Mouse (Mus musculus) forelimb bud, embryonic 11.5 days (tissue): ENCODE measurements around the gene Gm9922.

Source experiments
- DNase-seq: peaks from one replicate; pipeline ENCODE4 v3.0.0-alpha.2; 2012; ENCODE audit warnings: low read depth, low spot score

Gm9922 gene

DNA sequence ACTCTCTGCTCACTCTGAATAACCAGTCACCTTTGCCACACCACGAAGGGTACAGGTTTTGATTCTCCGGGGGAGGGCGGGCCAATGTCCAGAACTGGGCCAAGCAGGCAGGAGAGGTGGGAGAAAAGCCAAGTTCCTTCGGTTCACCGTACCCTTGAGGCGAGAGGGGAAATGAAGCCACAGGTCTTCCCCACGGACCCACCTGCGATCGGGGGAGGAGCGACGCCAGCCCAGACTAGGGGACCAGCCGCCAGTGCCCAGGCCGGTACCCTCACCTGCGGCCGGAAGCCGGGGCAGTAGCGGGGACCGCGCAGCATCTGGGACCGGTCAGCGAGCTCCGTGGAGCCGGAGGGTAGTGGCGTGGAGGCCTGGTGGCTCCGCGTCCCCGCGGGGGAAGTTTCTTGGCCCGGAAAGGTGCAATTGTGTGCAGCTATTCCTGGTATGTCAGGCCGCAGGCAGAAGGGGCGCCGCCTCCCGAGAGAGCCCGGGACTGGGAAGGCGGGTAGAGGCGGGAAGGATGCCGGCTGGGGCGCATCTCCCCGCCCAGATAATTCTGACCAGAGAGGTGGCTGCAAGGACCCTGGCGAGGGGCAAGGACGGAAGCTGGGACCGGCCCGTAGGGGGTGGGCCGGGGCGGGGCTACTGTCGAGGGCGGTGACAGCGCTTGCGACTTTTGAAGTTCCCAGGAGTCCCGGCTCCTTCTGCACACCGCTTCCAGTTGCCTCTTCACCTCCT is at the start of gene Gm9922, which contains the start of gene Lmo7:
TSS of gene Gm9922 (minus strand) at position 578 of the 735 bp plus-strand sequence.
TSS of gene Lmo7 (plus strand) at position 721 of the 735 bp plus-strand sequence.
- peak; percentile 47 for DNase-seq

DNA sequence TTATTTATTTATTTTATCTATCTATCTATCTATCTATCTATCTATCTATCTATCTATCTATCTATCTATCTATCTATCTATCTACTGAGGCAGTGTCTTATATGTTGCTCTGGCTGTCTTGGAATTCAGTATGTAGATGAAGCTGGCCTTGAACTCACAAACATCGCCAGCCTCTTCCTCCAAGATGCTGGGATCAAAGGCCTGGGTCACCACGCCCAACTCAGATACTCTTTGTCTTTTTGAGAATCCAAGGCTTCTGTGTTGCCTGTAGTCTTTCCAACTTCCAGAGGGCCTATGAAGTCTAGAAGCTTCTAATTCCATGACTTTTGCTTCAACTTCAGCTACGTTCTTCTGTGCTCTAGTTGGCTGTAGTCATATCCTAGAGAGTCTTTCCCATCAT is 48.8 kb upstream of the Gm9922 start:
- no peak for DNase-seq

DNA sequence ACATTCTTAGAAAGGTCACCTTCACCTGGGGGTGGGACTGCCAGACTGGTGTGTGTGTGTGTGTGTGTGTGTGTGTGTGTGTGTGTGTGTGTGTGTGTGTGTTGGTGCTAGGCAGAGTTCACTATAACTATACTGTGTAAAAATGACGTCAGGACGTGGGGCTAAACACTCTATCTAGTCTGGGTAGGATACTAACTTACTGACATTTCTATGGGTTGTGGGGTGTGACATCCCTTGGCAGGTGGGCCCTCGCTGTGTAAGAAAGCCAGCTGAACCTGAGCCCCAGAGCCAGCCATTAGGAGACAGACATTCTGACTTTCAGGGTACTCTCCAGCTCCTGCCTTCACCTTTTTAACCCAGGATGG is 47.5 kb upstream of the Gm9922 start:
- DNase-seq, result no peak

DNA sequence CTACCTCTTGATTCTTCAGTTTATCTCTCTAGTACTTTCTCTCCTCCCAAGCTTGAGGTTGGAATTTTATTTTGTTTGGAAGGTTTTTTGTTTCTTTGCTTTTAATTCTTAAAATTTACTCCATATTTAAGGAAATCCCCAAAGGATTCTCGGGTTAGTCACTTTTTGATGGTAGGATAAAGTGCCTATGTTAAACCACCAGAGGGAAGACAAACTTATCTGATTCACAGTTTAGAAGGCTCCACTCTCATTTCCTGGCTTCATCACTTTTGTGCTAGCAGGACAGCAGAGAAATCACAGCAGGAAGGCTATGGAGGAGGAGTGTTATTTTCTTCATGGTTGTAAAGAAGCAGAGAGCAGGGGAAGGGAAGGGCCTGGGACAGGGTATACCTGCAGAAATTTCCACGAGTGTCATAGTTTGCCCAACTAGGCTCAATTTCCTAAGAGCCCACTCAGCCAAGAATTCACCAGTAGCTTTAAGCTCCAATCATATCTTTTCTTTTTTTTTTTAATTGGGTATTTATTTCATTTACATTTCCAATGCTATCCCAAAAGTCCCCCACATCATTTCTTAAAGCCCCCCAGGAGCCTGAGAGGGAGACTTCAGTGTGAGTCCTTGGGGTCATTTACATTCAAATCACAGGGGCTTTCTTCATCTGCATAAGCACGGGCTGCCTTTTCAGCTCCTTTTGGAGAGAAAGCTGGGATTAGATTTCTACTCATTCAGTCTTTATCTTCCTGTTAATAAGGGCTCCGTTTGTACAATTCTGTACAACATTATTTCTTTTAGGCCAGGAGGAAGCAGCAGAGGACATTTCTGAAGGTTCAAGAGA is 46.9 kb upstream of the Gm9922 start:
- no peak for DNase-seq

DNA sequence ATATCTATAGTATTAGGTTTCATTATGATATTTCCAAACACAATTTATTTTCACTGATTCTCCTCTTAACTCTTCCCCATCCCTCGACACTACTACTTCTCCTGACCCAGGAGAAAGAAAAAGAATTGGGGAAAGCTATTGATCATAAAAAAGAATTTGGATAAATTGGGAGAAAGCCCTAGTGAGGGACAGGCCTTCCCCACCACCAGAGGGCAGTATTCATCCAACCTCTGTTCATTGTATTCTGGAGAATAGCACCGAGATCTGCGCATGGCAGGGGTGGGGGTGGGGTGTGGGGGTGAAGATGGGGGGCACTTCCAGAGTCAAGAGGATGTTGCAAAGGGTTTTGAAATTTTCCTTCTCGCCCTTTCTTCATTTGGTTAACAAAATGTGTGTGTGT is 45.0 kb upstream of the Gm9922 start:
- peak; percentile 14 for DNase-seq

DNA sequence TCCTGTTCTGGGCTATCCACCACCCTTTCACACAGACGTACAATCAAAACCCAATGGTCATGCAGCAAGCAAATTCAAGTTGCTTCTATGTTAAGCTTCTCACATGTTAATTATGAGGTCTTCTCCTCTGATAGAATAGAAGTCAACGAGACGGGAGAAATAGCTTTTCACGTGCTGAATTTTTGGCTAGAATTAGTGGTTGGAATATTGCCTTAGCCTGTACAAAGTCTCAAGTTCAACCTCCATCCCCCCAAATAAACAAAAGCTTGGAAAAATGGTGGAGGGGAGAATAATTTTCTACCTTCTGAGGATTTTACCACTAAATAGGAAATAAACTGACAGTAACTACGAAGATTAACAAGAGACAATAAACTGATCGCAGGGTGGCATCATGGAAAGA is 42.1 kb upstream of the Gm9922 start:
- no peak for DNase-seq

DNA sequence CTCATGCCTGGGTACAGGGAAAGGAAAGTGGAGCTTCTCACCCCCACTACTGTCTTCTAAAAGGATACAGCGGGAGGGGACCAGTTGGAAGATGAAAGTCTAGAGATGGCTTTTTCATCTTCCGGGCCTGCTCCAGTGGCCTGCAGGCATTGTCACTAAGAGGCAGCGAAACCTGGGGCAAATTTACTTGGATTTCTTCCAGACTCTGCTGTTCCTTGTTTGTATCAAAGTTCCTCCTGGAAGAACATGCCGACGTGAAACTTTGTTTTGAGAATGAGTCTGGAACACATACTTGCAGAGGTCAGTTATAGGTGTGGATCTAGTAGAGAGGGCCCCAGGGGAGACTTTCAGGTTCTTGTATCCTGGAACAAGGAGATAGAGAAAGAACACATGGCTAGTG is 41.7 kb upstream of the Gm9922 start:
- no peak for DNase-seq

DNA sequence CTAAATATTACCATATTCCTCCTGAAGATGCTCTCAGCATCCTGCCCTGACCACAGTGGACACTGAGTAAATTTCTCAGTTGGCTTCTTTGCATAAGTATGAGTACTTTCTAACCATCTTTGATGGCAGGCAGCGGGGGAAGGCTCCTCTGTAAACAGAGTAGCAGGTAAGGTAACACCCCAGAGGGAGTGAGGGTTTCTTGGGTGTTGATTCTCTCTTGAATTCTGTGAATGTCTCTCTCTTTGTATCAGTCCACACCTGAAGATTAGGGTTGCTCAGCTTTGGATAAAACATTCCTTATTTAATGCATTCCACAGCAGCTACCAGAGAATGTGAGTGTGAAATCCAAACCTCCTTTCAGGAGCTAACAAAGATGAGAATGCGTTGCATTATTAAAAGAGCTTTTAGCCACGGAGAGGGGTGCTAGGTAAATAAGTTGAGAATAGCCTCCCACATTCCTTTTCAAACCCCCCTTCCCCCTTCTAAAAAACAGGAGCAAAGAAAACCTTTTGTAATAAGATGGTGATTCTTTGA is 34.2 kb upstream of the Gm9922 start:
- DNase-seq, result no peak

DNA sequence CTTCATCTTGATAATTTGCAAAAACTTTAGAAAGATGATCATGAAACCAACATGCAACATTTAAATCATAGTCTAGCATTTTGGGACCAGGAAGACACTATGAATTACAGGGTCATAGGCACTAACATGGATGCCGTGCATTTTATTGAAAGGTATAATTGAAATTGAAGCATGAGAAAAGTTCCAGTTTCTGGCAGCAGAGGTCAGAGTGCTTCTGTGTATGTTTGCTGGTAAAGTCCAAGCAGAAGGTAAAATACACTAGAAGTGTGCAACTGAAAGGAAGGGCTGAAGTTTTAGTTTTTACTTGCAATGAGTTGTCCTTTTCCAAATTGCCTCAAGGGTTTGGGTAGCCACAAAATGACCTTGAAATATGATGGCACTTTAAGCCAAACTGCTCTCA is 32.7 kb upstream of the Gm9922 start:
- DNase-seq, result peak; percentile 18

DNA sequence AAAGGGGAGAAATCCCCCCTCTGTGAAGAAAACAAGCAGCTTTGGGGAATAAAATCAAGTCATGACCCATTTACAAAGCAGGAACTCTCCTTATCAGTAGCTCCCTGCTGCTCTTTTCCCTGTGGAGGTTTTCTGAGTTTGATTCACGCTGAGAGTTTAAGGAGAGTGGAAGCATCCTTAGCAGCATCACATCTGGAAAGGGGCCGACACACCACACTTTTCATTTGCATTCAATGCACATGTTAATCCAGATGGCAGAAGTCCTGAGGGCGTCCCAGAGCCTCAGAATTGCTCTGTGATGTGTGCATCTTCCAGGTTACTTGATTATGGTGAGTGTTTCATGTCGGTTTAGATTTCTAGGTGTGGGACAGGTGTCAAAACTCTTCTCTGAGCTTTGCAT is 25.8 kb upstream of the Gm9922 start:
- DNase-seq, result no peak

DNA sequence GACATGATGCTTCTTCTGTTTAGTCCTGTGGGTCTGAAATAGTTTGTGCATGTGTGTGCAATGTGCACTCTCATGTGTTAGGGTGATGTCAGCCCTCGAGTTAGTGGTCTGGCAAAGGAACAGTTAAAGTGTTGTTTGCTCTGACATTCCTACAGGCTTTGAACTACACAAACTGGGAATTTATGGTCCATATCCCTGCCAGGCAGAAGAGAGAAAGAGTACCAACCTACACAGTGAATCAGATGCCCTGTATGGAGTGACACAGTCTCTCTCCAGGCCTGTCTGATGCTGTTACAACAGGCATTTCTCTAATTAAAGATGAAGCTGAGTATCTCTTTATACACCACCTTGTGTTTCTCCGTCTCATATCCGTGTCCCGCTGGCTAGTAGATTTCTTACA is 21.3 kb upstream of the Gm9922 start:
- no peak for DNase-seq

DNA sequence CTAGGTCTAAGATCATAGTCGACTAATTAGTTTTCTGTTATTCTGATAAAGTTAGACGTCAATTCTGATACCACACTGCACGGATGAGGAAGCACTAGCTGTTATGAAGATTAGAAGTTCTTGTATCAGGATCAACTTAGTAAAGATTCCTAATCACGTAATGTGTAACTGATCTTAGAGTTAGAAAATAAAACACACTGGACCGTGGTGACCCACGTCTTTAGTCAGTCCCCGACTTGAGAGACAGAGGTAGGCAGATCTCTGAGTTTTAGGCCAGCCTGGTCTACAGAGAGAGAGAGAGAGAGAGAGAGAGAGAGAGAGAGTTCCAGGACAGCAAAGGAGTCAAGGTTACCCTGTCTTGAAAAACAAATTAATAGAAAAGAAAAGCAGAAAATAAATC is 18.8 kb upstream of the Gm9922 start:
- no peak for DNase-seq

DNA sequence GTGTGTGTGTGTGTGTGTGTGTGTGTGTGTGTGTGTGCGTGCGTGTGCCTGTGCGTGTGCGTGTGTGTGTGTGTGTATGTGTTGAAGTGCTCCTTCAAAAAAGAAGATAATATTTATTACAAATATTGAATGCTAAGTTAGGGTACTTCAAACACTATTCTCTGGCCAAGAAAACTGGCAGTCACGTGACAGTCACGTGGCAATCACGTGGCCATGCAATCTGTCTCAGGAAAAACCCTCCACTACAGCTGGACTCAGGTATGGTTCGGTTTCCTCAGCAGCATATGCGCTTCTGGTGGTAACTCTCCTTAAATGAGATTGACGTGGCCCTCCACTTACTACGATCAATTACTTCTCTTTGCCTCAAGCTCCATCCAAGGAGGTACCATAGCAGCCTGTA is 18.2 kb upstream of the Gm9922 start:
- DNase-seq, result no peak

DNA sequence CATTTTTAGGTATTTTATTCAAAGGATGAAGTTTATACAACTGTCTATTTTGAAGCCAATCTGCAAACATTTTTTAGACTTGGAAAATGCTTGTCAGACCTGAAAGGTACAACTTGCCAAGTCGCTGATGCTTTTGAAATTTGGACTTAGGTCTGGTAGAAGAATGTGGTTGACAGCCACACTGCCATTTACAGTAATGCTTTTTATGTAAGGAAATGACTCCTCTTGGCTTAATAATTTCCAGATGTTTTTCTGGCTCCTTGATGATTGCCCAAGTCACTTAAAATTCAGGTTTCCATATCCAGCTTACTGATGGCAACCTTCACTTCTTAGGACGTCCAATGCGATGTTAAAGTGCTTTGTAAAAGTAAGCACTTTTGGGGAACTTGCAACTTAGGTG is 17.0 kb upstream of the Gm9922 start:
- DNase-seq, result peak; percentile 57

DNA sequence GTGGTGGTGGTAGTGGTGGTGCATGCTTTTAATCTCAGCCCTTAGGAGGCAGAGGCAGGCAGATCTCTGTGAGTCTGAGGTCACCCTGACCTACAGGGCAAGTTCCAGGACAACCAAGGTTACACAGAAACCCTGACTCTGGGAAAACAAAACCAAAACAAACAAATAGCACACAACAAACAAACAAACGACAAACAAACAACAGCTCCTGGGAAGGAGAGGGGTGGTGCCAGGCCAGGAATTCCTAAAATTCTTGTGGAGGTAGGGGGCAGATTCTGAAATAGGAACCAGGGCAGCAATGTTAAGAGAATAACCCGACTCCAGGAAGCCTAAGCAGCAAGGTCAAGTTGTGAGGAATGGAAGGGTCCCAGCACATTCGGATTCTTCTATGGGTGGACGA is 7.9 kb upstream of the Gm9922 start:
- no peak for DNase-seq

DNA sequence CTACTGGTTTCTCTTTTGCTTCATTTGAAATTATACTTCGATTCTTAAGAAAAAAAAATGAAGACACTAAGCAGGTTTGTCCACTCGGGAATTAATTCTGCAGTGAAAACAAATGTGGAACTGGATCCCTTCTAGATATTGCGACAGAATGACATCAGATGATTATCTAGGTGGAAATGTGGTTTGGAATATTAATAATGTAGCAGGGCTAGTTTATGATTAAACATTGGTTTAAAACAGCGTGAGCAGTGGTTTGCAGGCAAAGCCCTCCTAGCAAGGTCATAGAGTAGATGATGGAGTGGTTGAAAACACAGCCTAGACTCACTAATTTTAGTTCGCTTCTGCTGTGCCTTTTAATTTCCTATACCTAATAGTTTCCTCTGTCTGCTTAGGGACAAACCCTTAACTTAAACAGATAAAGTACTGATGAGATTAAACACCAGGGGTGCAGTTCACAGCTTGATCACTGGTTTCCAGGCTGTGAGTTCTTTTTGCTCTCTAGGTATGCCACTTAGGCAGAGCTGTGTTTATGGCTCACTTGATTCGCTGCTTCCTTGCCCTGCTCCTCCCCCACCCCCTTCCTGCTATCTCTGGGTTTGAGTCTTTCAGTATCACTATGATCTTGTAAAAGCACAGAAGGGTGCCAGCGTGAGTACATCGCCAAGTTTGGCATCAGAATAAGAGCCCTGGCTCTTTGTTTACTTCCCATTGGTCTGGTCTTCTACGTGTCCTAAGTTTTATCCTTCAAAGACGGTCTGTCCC is 4.1 kb upstream of the Gm9922 start:
- DNase-seq, result no peak

DNA sequence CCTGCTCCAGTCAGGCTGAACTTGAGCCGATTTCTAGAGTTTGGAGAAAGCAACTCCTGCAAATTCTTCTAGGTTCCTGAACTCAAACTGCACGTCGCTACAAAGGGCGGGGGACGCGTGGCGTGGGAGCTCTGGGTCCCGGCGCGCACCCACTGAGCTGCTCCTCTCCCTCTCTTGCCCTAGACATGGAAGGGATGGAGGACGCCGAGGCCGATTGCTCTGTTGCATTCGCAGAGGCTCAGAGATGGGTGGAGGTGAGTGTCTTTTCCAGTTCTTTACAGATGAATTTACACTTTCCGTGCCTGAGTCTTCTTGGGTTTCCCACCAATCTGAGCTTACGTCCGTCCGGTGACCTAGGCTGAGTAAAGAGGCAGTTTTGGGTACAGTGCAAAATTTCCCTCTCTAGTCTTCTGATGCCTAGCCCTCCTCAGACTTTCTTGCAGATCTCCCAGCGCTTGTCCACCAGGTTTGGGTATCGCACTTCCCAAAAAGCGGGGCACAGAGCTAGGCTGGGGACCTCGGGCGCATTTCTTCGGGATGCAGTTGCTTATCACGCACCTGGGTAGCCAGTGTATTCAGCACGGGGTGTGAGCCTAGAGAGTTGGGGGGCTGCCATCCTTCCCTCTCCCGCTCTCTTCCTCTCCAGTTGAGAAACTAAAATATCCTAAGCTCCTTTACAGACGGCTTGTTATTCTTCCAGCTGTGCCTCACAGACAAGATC is 518 bp upstream of the Gm9922 start:
- no peak for DNase-seq

DNA sequence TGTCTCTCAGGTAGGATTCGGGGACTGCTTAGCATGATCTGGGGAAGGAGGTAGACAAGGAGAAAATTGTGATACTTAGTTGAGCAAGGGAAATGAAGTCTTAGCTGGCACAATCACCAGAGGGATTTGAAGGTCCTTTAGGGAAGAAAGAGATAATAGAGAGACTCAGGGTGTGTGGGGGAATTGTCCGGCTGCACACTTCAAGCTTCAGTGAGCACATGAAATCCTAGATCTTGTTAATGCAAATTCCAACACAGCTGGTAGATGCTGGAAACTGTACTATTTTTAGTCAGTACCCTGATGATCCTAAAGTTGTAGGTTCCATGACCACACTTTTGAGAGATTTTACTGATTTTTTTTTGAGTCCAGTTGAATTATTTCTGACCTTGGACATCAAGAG is 15.2 kb downstream of the Gm9922 start:
- DNase-seq, result no peak

DNA sequence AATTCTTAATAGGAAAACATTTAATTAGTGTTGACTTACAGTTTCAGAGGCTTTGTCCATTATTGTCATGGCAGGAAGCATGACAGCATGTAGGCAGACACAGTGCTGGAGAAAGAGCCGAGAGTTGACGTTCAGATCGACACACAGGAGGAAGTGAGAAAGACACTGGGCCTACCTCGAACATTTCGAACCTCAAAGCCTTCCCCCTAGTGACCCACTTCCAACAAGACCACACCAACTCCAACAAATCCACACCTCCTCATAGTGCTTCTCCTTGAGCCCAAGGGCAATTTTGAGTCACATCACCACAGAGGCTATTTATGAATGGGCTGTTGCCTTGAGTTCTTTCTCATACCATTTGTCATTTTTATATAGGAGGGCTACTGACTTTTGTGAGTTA is 22.5 kb downstream of the Gm9922 start:
- no peak for DNase-seq

DNA sequence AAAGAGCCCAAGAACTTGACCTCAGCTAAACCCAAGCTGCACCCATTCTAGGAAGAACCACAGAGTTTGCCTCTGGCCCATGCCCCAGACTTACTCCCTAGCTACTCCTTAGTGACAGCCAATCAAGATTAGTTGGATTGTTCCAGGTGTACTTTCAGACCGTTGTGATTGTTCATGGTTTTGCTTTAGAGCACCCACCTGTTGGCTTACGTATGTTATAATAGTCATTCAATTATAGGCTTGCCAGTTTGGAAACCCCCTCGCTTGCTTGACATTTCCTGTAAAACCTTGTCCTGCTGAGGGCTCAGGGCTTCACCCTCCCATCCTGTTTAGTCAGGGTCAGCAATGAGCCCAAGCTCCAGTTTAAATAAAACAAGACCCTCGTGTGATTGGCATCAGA is 25.1 kb downstream of the Gm9922 start:
- DNase-seq, result no peak

DNA sequence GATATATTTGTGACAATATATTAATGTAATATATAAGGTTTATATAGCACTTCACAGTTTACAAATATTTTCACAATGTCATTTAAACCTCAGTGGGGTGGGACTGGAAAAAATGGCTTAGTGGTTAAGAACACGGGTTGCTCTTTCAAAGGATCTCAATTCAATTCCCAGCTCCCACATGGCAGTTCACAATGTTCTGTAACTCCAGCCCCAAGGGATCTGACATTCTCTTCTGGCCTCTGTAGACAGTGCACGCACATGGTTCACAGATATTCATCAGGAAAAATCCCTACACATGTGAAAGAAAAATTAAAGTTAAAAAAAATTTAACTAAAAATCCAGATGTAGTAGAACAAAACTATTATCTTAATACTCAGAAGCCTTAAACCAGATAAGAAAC is 41.2 kb downstream of the Gm9922 start:
- DNase-seq, result no peak

DNA sequence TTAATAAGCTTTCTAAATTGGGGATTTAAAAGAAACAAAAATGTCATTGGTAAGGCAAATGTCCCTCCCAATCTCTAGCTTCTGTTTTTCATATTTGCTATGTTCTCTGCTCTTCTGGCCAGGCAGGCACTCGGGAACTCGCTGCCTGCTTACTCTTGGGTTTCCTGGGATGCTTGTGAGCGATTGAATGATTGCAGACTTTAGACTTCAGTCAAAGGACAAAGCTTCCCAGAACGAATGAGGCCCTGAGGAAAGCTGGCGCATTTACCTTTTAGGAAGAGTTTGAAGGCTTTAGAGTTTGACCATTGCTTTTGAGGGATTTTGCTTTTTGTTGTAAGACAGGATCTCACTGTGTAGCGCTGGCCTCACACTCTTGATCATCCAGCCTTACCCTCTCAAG is 41.9 kb downstream of the Gm9922 start:
- DNase-seq, result no peak
